Mouse (Mus musculus) midbrain, embryonic 14.5 days (tissue): ENCODE measurements at regions not wholly inside any gene's neighbourhood (a gene's known extent, or its start where the extent isn't known, plus 50 kb on each side); places are given as distances from the start of the nearest gene placed in this dataset.
"Not testable (repeated sequence)": the region's sequence is repeated elsewhere in the genome, so short reads cannot be mapped to it uniquely, and the experiment has no call there.

Source experiments
- ATAC-seq: fragments of 200-750 bp; cut with Nextera tagmentation; 2 replicates; pipeline ENCODE4 v1.8.0; 2017; ENCODE audit warnings: moderate number of reproducible peaks, moderate library complexity; ENCODE audit not compliant: low FRiP score, low TSS enrichment
- DNase-seq: peaks from one replicate; pipeline ENCODE4 v3.0.0-alpha.2; 2015
- H3K27ac ChIP-seq: fragments of 300-500 bp; sonication (generic); replicated peaks from 2 replicates; pipeline ENCODE4 v1.5.1; 2014; ENCODE audit warnings: mild to moderate bottlenecking, low read depth, low read length, moderate library complexity
- H3K27me3 ChIP-seq: fragments of 300-500 bp; sonication (generic); 2 replicates; pipeline ENCODE4 v1.6.1; 2014; ENCODE audit warnings: low read length, control low read depth, mixed read lengths; ENCODE audit not compliant: control insufficient read depth, insufficient read depth
- H3K36me3 ChIP-seq: fragments of 300-500 bp; sonication (generic); 2 replicates; pipeline ENCODE4 v1.6.1; 2014; ENCODE audit warnings: low read length, control low read depth; ENCODE audit not compliant: control insufficient read depth, insufficient read depth
- H3K4me1 ChIP-seq: fragments of 300-500 bp; sonication (generic); 2 replicates; pipeline ENCODE4 v1.6.1; 2014; ENCODE audit warnings: mild to moderate bottlenecking, antibody characterized with exemption, low read length, control low read depth; ENCODE audit not compliant: control insufficient read depth, insufficient read depth
- H3K4me2 ChIP-seq: fragments of 300-500 bp; sonication (generic); 2 replicates; pipeline ENCODE4 v1.6.1; 2014; ENCODE audit warnings: mild to moderate bottlenecking, low read length, moderate library complexity
- H3K4me3 ChIP-seq: fragments of 300-500 bp; sonication (generic); replicated peaks from 2 replicates; pipeline ENCODE4 v1.5.1; 2014; ENCODE audit warnings: low read depth, low read length
- H3K9ac ChIP-seq: fragments of 300-500 bp; sonication (generic); replicated peaks from 2 replicates; pipeline ENCODE4 v1.6.1; 2014; ENCODE audit warnings: mild to moderate bottlenecking, low read length, moderate library complexity
- H3K9me3 ChIP-seq: fragments of 300-500 bp; sonication (generic); 2 replicates; pipeline ENCODE4 v1.6.1; 2016; ENCODE audit warnings: low read length, control low read depth, mixed read lengths; ENCODE audit not compliant: control insufficient read depth
- WGBS: fragments of 180-500 bp; shearing (Covaris S2); extraction: QIAGEN DNeasy Blood & Tissue Kit; methylation state at CpG from one replicate; pipeline ENCODE4 v1.1.7; 2014; 5-methylcytosine and 5-hydroxymethylcytosine counted together

GRCm38 (mm10) chr6:70103174-70103573, 688.9 kb downstream of the Rpia start:
- H3K36me3 ChIP-seq, H3K4me1 ChIP-seq, H3K27ac ChIP-seq, H3K4me3 ChIP-seq, H3K27me3 ChIP-seq, ATAC-seq, H3K9ac ChIP-seq, H3K9me3 ChIP-seq, H3K4me2 ChIP-seq, DNase-seq: not testable (repeated sequence)
- WGBS: 79% methylated on average over 1 of the region's 1 CpGs

DNA sequence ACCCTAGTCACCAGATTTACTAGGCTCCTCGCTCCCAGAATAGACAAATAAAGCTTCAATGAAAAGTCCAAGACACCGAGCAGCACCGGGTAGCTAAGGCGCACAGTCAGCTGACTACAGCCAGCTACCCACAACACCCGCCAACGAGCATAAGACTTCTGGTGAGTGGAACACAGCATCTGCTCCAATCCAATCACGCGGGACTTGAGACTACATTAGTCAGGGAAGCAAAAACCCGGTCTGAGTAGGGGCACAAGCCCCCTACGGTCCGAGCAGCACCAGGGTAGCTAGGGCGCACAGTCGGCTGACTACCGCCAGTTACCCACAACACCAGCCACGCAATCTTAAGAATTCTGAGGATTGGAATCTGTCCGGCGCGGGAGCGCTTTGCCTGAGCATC, 704.0 kb downstream of the Rpia start:
- Histone ChIP-seq H3K4me2 (no peak overlapping the region), H3K9me3 (no peaks in the 10 kb centered on the region), H3K27me3 (no peaks in the 10 kb centered on the region), H3K4me3 (no peak overlapping the region), H3K36me3 (no peaks in the 10 kb centered on the region), H3K9ac (no peak overlapping the region), H3K27ac (no peak overlapping the region), H3K4me1 (no peaks in the 10 kb centered on the region)
- ATAC-seq: no peak
- 92% methylated on average over 19 of the region's 19 CpGs for WGBS
- no peak for DNase-seq

DNA sequence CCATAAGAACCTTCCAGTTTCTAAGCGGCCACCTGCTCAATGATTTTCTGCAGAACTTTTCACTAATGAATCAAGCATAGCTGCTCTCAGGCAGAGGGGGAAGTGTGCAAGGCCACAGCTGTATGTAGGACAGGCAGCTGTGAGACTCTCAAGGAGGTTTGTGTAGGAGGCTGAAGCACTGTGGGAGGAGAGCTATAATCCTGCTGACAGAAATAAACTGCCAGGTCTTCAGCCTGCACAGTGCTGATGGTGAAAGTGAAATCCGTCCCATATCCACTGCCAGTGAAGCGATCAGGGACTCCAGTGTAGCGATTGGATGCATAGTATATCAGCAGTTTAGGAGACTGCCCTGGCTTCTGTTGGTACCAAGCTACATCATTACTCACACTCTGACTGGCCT, 718.2 kb downstream of the Rpia start:
- ATAC-seq (no peak), DNase-seq (no peak)
- H3K27me3 ChIP-seq: no peaks in the 10 kb centered on the region
- H3K9me3 ChIP-seq: no peaks in the 10 kb centered on the region
- H3K27ac ChIP-seq: no peak overlapping the region
- no peaks in the 10 kb centered on the region for H3K4me1 ChIP-seq
- no peak overlapping the region for H3K4me3 ChIP-seq
- WGBS: 87% methylated on average over 4 of the region's 4 CpGs
- no peaks in the 10 kb centered on the region for H3K36me3 ChIP-seq
- no peak overlapping the region for H3K4me2 ChIP-seq
- H3K9ac ChIP-seq: no peak overlapping the region

DNA sequence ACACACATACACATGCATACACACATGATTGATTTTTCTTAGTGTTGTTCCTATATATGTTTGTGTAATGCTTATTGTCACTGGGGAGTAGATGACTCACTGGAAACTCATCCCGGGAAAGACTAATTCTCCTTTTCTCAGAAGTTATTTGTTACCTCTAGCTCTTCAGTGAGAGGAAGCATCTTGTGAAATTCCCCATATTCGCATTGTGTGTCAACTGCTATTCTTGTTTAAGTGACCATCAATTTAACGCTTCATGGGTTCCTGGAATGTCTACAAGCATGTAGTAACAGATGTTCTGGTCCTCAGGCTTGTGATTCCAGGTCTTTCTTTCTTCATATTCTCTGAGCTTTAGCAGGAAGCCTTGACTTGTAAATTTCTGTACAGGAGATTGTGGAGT, 720.0 kb downstream of the Rpia start:
- ATAC-seq (no peak), DNase-seq (no peak)
- no peaks in the 10 kb centered on the region for H3K36me3 ChIP-seq
- no peaks in the 10 kb centered on the region for H3K4me1 ChIP-seq
- no peaks in the 10 kb centered on the region for H3K27me3 ChIP-seq
- no peak overlapping the region for H3K4me3 ChIP-seq
- no peaks in the 10 kb centered on the region for H3K9me3 ChIP-seq
- H3K27ac ChIP-seq: no peak overlapping the region
- H3K9ac ChIP-seq: no peak overlapping the region
- 80% methylated on average over 3 of the region's 3 CpGs for WGBS
- H3K4me2 ChIP-seq: no peak overlapping the region

GRCm38 (mm10) chr6:70067716-70068415, 724.2 kb downstream of the Rpia start:
- Histone ChIP-seq H3K27me3 (no peaks in the 10 kb centered on the region), H3K27ac (no peak overlapping the region), H3K36me3 (no peaks in the 10 kb centered on the region), H3K9ac (no peak overlapping the region), H3K9me3 (no peaks in the 10 kb centered on the region), H3K4me2 (no peak overlapping the region), H3K4me3 (no peak overlapping the region), H3K4me1 (no peaks in the 10 kb centered on the region)
- 88% methylated on average over 6 of the region's 6 CpGs for WGBS
- ATAC-seq: no peak
- no peak for DNase-seq

GRCm38 (mm10) chr6:70059028-70059427, 733.0 kb downstream of the Rpia start:
- Histone ChIP-seq H3K36me3 (no peaks in the 10 kb centered on the region), H3K4me1 (no peaks in the 10 kb centered on the region), H3K27me3 (no peaks in the 10 kb centered on the region), H3K27ac (no peak overlapping the region), H3K9me3 (no peaks in the 10 kb centered on the region), H3K4me2 (no peak overlapping the region), H3K4me3 (no peak overlapping the region), H3K9ac (no peak overlapping the region)
- ATAC-seq (no peak), DNase-seq (no peak)
- 88% methylated on average over 1 of the region's 1 CpGs for WGBS

- Histone ChIP-seq H3K4me3 (no peak overlapping the region), H3K36me3 (no peaks in the 10 kb centered on the region), H3K4me2 (no peak overlapping the region), H3K9ac (no peak overlapping the region), H3K9me3 (no peaks in the 10 kb centered on the region), H3K27ac (no peak overlapping the region), H3K27me3 (no peaks in the 10 kb centered on the region), H3K4me1 (no peaks in the 10 kb centered on the region)
- WGBS: 85% methylated on average over 3 of the region's 3 CpGs
- no peak for DNase-seq
- no peak for ATAC-seq
Observed at GRCm38 (mm10) chr6:70058374-70058773, 733.7 kb downstream of the Rpia start.

DNA sequence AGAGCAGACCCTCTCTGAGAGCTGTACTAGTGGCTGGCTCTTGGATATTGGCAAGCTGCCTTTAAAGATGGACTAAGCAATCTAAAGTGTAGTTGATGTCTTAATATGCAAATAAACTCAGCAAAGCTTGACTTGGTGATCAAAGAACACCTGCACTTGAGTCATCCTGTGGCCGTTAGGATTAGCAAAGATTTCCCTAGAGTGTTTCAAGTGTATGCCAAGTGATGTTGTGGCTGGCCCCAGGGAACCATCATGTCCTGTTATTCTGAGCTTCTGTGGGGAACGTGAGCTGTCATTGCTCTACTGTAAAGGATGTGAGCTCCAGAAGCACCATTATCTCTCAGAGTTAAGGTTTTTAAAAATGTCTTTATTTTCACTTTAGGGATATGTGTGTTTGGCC, 751.1 kb downstream of the Rpia start:
- Histone ChIP-seq H3K4me1 (no peaks in the 10 kb centered on the region), H3K4me2 (no peak overlapping the region), H3K9ac (no peak overlapping the region), H3K27me3 (no peaks in the 10 kb centered on the region), H3K4me3 (no peak overlapping the region), H3K27ac (no peak overlapping the region), H3K36me3 (no peaks in the 10 kb centered on the region), H3K9me3 (no peaks in the 10 kb centered on the region)
- ATAC-seq: no peak
- peak; percentile 0 for DNase-seq
- 46% methylated on average over 2 of the region's 2 CpGs for WGBS

- Histone ChIP-seq H3K9me3 (no peaks in the 10 kb centered on the region), H3K4me1 (no peaks in the 10 kb centered on the region), H3K4me2 (no peak overlapping the region), H3K27me3 (no peaks in the 10 kb centered on the region), H3K36me3 (no peaks in the 10 kb centered on the region), H3K9ac (no peak overlapping the region), H3K4me3 (no peak overlapping the region), H3K27ac (no peak overlapping the region)
- DNase-seq: no peak
- WGBS: 81% methylated on average over 1 of the region's 1 CpGs
- no peak for ATAC-seq
Observed at GRCm38 (mm10) chr6:70033674-70034073, 758.4 kb downstream of the Rpia start.
